Mouse (Mus musculus) E14TG2a.4 (cell line): ENCODE results near the gene Galm.

Experiments
- CTCF ChIP-seq: conservative IDR thresholded peaks from 2 replicates; pipeline ENCODE4 v1.5.1; 2014; ENCODE audit warnings: low read length
- NANOG ChIP-seq: IDR thresholded peaks from 2 replicates; pipeline ENCODE4 v1.6.1; 2014; ENCODE audit warnings: borderline replicate concordance, low read length, mixed read lengths

GRCm38 (mm10) chr17:80167851-80168251, 40.6 kb downstream of the Galm start:
- TF ChIP-seq CTCF (no peak), NANOG (no peak)
